9 mouse cellular contexts compared by ENCODE assay signal in genomic region chr2:148442710-148443109, GRCm38 (mm10). TPM values are rescaled to one million over a fixed set of nuclear protein-coding genes. Genes with fewer than 3 reads are reported as not detected.
A peak's percentile ranks its signal among the peaks of the same experiment; 100 is the strongest.
DNase-seq lines count a peak whose midpoint lies in the region; ATAC-seq lines count a peak whose summit lies in the region.
"Had no signal": no experiment of that assay in that cellular context is flagged by ENCODE, and none has a peak within 500 bp of the region (broad histone marks: within the 10 kb centered on the region; RNA-seq: fewer than 3 reads in every experiment).

No protein-coding gene starts in this region.

- peak; percentile 90 for DNase-seq in heart, adult 11 months
- no peak for DNase-seq in heart, postnatal 25 days (ENCODE audit: low spot score)
- no peak for DNase-seq in midbrain, embryonic 11.5 days (ENCODE audit: low spot score, missing footprints)
- no peak for DNase-seq in limb, embryonic 10.5 days (ENCODE audit: low spot score)
- peak; percentile 3 for DNase-seq in thymus, postnatal 0 days (ENCODE audit: low spot score)
- DNase-seq in urinary bladder, postnatal 14 days (ENCODE audit: low spot score) = no peak
- no peak for DNase-seq in ovary, postnatal 36 days (ENCODE audit: low spot score)

- H3K4me1 ChIP-seq in midbrain, embryonic 13.5 days (replicated peaks) = no peaks in the 10 kb centered on the region
- no peaks in the 10 kb centered on the region for H3K4me1 ChIP-seq in midbrain, embryonic 11.5 days (ENCODE audit: control insufficient read depth, insufficient read depth, low read length)
- no peaks in the 10 kb centered on the region for H3K4me1 ChIP-seq in limb, embryonic 10.5 days

- WGBS in midbrain, embryonic 13.5 days = 88% methylated on average over 4 of the region's 4 CpGs
- 93% methylated on average over 4 of the region's 4 CpGs for WGBS in midbrain, embryonic 11.5 days
- WGBS in limb, embryonic 10.5 days = 88% methylated on average over 4 of the region's 4 CpGs

- H3K27ac ChIP-seq in midbrain, embryonic 13.5 days = no peak overlapping the region
- no peak overlapping the region for H3K27ac ChIP-seq in midbrain, embryonic 11.5 days (ENCODE audit: low read depth, low read length)
- peak overlapping the region; percentile 68 for H3K27ac ChIP-seq in limb, embryonic 10.5 days

- H3K9me3 ChIP-seq in midbrain, embryonic 13.5 days = no peaks in the 10 kb centered on the region
- no peaks in the 10 kb centered on the region for H3K9me3 ChIP-seq in midbrain, embryonic 11.5 days (ENCODE audit: control insufficient read depth, low read length)
- no peaks in the 10 kb centered on the region for H3K9me3 ChIP-seq in limb, embryonic 10.5 days (replicated peaks)

- H3K27me3 ChIP-seq in midbrain, embryonic 13.5 days = no peaks in the 10 kb centered on the region
- H3K27me3 ChIP-seq in midbrain, embryonic 11.5 days (ENCODE audit: control insufficient read depth, insufficient read depth, low read length) = no peaks in the 10 kb centered on the region
- H3K27me3 ChIP-seq in limb, embryonic 10.5 days (ENCODE audit: low read depth, poor library complexity, severe bottlenecking) = 0 out of 2 replicates have a peak, but pooled peaks cover 4% of the 10 kb centered on the region

- H3K36me3 ChIP-seq in midbrain, embryonic 13.5 days = no peaks in the 10 kb centered on the region
- no peaks in the 10 kb centered on the region for H3K36me3 ChIP-seq in midbrain, embryonic 11.5 days (ENCODE audit: control insufficient read depth, insufficient read depth, low read length)
- no peaks in the 10 kb centered on the region for H3K36me3 ChIP-seq in limb, embryonic 10.5 days

- H3K4me3 ChIP-seq in midbrain, embryonic 13.5 days (replicated peaks) = no peak overlapping the region
- H3K4me3 ChIP-seq in midbrain, embryonic 11.5 days (ENCODE audit: low read depth, low read length) = no peak overlapping the region
- H3K4me3 ChIP-seq in limb, embryonic 10.5 days = peak overlapping the region; percentile 18

- no peak overlapping the region for H3K9ac ChIP-seq in midbrain, embryonic 13.5 days (replicated peaks)
- H3K9ac ChIP-seq in midbrain, embryonic 11.5 days (ENCODE audit: low read length) = no peak overlapping the region

- ATAC-seq in midbrain, embryonic 13.5 days = 0 out of 2 replicates have a peak, but pooled peaks have one; percentile 50
- no peak for ATAC-seq in midbrain, embryonic 11.5 days (ENCODE audit: low FRiP score)

- H3K4me2 ChIP-seq in midbrain, embryonic 13.5 days (replicated peaks) = no peak overlapping the region
- no peak overlapping the region for H3K4me2 ChIP-seq in midbrain, embryonic 11.5 days

- intact Hi-C loops in heart, postnatal 25 days (cut with DNase I) = loop anchor here (2.0 to 10.0 kb wide), 2 partner anchors 34 to 92 kb away; no protein-coding TSS in a partner anchor

RNA-seq across cellular contexts. Expression of gene Cd93, which starts 0.7 kb away (rescaled TPM):
- total RNA-seq in heart, postnatal 25 days (2021) = 10 to 100 TPM; 70.2 to 74.9 TPM
- 6.4 and 6.7 TPM in 2 replicates for polyA plus RNA-seq in midbrain, embryonic 13.5 days (2015; fragmentation: Nextera tagmentation; extraction: Ambion mirVana)
- polyA plus RNA-seq in midbrain, embryonic 11.5 days (2014; fragmentation: Nextera tagmentation; extraction: Ambion mirVana) = 5.9 and 7.3 TPM in 2 replicates
- polyA plus RNA-seq in limb, embryonic 10.5 days (2016; fragmentation: Nextera tagmentation; extraction: Ambion mirVana) = 5.0 and 5.5 TPM in 2 replicates
- polyA plus RNA-seq in thymus, postnatal 0 days (2015; fragmentation: Nextera tagmentation; extraction: Ambion mirVana) = 4.0 and 4.1 TPM in 2 replicates

RNA-seq across cellular contexts. Expression of gene Thbd, which starts 34.7 kb away (rescaled TPM):
- total RNA-seq in heart, postnatal 25 days (2021) = 10 to 100 TPM; 41.8 to 57.1 TPM
- polyA plus RNA-seq in midbrain, embryonic 13.5 days (2015; fragmentation: Nextera tagmentation; extraction: Ambion mirVana) = 4.5 and 4.8 TPM in 2 replicates
- 16.3 and 21.0 TPM in 2 replicates for polyA plus RNA-seq in midbrain, embryonic 11.5 days (2014; fragmentation: Nextera tagmentation; extraction: Ambion mirVana)
- polyA plus RNA-seq in limb, embryonic 10.5 days (2016; fragmentation: Nextera tagmentation; extraction: Ambion mirVana) = 2.8 and 4.0 TPM in 2 replicates
- polyA plus RNA-seq in thymus, postnatal 0 days (2015; fragmentation: Nextera tagmentation; extraction: Ambion mirVana) = 3.8 and 4.9 TPM in 2 replicates

RNA-seq across cellular contexts. Expression of gene Sstr4, which starts 47.6 kb away (rescaled TPM):
- 1 to 10 TPM; 1.0 to 1.2 TPM for total RNA-seq in heart, postnatal 25 days (2021)
- polyA plus RNA-seq in midbrain, embryonic 13.5 days (2015; fragmentation: Nextera tagmentation; extraction: Ambion mirVana) = 0.79 and 1.5 TPM in 2 replicates
- polyA plus RNA-seq in midbrain, embryonic 11.5 days (2014; fragmentation: Nextera tagmentation; extraction: Ambion mirVana) = 1.4 and 2.2 TPM in 2 replicates
- 0.18 and 0.26 TPM in 2 replicates for polyA plus RNA-seq in limb, embryonic 10.5 days (2016; fragmentation: Nextera tagmentation; extraction: Ambion mirVana)
- not detected in 2 replicates for polyA plus RNA-seq in thymus, postnatal 0 days (2015; fragmentation: Nextera tagmentation; extraction: Ambion mirVana)
- polyA plus RNA-seq: C2C12 had no signal

Comparison
In these comparisons a context has a peak if more than half of its experiments do, and no peak if none do; other contexts are left out.
1. DNase-seq: peak in heart, adult 11 months (single experiment) and thymus, postnatal 0 days (single experiment); none in heart, postnatal 25 days (single experiment), midbrain, embryonic 11.5 days (single experiment), limb, embryonic 10.5 days (single experiment), urinary bladder, postnatal 14 days (single experiment) and ovary, postnatal 36 days (single experiment).